15 mouse cellular contexts compared by ENCODE assay signal in genomic region chrX:131506837-131507236, GRCm38 (mm10).
"Had no signal": no experiment of that assay in that cellular context is flagged by ENCODE, and none has a peak within 500 bp of the region (broad histone marks: within the 10 kb centered on the region; RNA-seq: fewer than 3 reads in every experiment).

No protein-coding gene starts in this region.

- H3K9ac ChIP-seq: neural tube, embryonic 13.5 days; neural tube, embryonic 15.5 days; stomach, embryonic 15.5 days had no signal

- H3K4me1 ChIP-seq: neural tube, embryonic 13.5 days; neural tube, embryonic 15.5 days; stomach, embryonic 15.5 days had no signal

- H3K4me3 ChIP-seq: neural tube, embryonic 13.5 days; neural tube, embryonic 15.5 days; stomach, embryonic 15.5 days had no signal

- H3K9me3 ChIP-seq: neural tube, embryonic 13.5 days; neural tube, embryonic 15.5 days; stomach, embryonic 15.5 days had no signal

- H3K27ac ChIP-seq: neural tube, embryonic 13.5 days; neural tube, embryonic 15.5 days; stomach, embryonic 15.5 days; stomach, postnatal 0 days had no signal

- H3K36me3 ChIP-seq: neural tube, embryonic 13.5 days; neural tube, embryonic 15.5 days; stomach, embryonic 15.5 days had no signal

- H3K4me2 ChIP-seq: neural tube, embryonic 13.5 days; neural tube, embryonic 15.5 days; stomach, embryonic 15.5 days had no signal

- H3K27me3 ChIP-seq: neural tube, embryonic 13.5 days; neural tube, embryonic 15.5 days; stomach, embryonic 15.5 days had no signal

- DNase-seq: retina, postnatal 1 day; right cerebral cortex, adult 18-20 months; right cerebral cortex, postnatal 14 days; right cerebral cortex, postnatal 25 days; right cerebral cortex, postnatal 4 days; spleen, adult 18-20 months; thymus, adult 2 months; thymus, postnatal 14 days; thymus, postnatal 25 days; thymus, postnatal 36 days; thymus, postnatal 4 days had no signal
